Mouse (Mus musculus) ovary, postnatal 14 days (tissue): ENCODE data around the gene Slc30a1.
A peak's percentile ranks its signal among the peaks of the same experiment; 100 is the strongest.

ENCODE experiments used
- DNase-seq: peaks from one replicate; pipeline ENCODE4 v3.0.0; 2022; ENCODE audit warnings: low spot score

Gene Slc30a1

DNA sequence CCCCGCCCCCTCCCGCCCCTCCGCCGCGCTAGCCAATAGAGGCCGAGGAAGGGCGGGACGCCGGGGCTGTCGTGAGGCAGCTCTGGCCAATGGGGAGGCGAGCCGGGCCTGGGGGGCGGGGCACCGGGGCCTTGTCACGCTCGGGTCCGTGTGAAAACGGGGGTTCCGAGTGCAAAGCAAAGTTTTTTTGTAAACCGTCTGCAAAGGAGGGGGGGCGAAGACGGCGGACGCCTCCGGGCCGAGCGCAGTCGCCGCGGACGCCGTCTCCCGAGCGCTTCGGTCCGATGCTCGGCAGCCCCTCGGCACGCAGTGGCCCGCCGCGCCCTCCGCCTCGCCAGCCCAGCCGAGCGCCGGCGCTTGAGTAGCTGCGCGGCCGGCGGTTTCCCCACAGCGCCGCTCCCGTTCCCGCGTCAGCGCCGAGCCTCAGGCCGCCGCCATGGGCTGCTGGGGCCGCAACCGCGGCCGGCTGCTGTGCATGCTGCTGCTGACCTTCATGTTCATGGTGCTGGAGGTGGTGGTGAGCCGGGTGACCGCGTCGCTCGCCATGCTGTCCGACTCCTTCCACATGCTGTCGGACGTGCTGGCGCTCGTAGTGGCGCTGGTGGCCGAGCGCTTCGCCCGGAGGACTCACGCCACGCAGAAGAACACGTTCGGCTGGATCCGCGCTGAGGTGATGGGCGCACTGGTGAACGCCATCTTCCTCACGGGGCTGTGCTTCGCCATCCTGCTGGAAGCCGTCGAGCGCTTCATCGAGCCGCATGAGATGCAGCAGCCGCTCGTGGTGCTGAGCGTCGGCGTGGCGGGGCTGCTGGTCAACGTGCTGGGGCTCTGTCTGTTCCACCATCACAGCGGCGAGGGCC is at the start of gene Slc30a1:
Gene Slc30a1, plus strand, starts transcription at position 197 of the 860 bp plus-strand sequence.
- peak; percentile 99 for DNase-seq

GRCm38 (mm10) chr1:191856886-191857651 is 49.5 kb upstream of the Slc30a1 start:
- DNase-seq: no peak

DNA sequence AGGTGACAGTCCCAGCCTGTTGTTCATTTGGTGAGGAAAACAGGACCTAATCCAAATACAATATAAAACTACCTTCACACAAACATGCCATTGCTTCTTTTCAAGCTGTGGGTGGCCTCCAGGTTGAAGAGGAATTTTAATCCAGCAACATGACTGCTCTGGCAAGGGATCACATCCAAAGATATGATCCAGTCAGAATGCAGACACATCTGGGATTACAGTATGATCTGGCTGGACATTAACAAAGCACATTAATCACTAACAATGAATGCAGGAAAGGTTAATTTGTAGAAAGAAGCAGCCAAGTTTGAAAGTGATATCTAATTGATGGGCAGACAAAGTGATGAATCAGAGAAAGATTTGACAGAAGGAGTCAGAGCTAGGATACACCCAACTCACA is 48.4 kb upstream of the Slc30a1 start:
- no peak for DNase-seq

- DNase-seq: no peak
Measured at GRCm38 (mm10) chr1:191859847-191860246, 46.7 kb upstream of the Slc30a1 start.

DNA sequence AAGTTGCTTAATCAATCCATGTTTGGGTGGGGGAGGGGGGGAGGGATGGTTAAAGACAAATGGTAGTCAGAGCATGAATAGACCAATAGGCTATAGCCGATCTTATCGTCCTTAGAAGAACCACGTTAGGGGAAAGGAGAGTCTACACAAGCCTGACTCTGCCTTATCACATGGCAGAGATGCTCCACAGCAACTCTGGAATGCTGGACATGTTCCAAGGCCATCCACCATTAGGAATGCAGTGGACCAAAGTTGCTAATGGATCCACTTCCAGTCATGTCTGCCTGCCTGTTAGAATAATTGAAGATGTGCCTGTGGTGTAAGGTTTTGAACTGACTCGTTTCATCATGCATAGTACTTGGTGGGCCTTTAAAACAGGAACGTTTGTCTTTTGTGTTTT is 45.3 kb upstream of the Slc30a1 start:
- no peak for DNase-seq

GRCm38 (mm10) chr1:191863833-191864550 is 42.6 kb upstream of the Slc30a1 start:
- DNase-seq: no peak

DNA sequence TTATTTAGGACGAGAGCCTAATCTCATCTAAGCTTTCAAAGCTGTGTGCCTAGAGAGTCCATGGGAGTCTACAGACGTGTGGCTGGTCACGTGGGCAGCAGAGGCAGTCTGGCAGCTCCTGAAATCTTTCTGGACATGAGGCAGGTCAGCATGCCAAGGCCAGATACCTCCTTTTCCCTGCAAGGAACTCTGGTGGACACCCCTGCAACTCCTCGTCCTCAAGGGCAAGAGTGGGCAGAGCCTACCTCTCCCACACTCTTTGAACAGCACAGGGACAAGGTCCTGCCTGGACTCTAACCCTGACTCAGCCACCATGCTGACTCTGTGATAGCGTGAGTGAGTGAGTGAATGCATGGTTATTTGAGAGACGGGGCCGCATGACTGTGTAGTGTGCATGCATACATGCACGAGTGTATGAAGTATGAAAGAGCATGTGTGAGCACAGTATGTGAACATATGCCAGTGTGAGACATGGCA is 42.0 kb upstream of the Slc30a1 start:
- DNase-seq: no peak

DNA sequence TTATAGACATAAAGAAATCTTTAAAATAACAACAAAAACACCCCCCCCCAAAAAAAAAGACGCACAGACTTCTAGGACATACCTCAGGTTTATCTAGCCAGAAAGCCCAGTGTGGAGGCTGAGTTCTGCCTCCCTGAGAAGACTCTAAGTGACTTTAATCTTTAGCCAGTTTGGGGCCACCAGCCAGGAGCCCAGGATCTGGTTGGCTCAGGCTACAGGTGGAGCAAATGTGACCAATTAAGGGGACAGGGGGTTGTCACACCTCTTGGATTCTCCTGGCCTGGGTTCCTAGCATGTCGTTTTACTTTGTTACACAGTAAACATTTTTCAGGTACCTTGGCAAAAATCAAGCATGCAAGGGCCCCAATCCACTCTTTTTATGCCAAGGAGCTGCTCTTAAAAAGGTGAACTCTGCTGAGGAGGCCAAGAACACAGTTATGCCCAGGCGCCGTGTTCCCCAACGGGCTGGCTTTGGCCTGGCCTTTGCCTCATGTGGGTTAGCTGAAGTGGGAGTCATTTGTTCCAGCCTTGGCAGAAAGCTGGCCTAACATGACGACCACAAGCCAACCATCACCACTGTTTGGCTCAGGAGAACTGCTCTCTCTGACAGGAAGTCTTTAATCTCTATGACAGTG is 34.4 kb upstream of the Slc30a1 start:
- DNase-seq: no peak

DNA sequence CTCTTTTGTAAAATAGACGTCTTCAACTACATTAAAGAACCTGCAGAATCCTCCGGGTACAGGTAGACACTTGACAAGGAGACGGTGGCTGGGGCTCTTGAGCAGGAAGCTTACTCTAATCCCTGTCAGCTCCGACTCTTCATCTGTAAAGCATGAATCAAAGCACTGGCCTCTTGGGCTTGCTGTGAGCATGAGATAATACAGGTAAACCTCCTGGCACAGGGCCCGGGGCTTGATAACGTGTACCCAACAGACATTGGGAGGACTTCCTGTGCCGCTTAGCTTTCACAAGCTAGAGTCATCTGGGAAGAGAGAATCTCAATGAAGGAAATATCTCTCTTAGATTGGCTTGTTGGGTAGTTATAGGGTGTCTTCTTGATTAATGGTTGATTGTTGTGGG is 31.6 kb upstream of the Slc30a1 start:
- no peak for DNase-seq

- DNase-seq: no peak
Measured at GRCm38 (mm10) chr1:191875683-191876305, 30.8 kb upstream of the Slc30a1 start.

DNA sequence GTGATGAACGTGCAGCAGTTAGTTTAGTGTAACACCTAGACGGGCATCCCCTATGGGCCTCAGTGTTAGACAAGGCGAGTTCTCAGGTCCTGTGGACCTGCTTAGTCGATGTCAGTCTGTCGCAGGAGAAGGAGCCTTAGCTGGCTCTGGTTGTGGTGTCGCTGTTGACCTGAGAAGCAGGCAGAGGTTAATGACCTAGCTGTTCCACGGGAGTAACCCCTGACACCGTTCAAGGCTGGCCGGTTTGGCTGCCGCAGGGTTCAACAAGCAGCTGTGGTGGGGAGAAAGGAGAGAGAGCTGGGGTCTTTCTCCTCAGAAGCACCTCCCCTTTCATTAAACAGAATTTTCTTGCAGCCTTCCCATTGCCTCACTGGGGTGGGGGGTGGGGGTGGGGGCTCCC is 28.9 kb upstream of the Slc30a1 start:
- DNase-seq: no peak

DNA sequence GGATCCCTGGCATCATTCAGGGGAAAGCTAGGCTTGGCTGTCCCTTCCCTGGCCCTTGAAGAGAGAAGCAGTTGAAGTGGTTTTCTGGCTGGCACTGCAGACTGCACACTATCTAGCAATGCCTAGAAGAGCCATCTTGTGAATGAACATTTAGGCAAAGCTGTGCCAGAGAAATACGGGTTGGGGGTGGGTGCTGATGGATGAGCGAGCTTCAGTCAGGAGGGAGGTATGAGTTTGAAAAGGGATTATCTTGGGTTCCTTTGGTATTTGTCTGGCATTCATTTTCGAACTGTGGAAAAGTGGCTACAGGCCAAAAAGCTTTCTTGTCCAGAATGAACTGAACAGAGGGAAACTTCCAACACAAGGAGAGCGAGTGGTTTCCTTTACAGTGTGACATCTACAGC is 28.0 kb upstream of the Slc30a1 start:
- no peak for DNase-seq

GRCm38 (mm10) chr1:191880247-191880646 is 26.3 kb upstream of the Slc30a1 start:
- no peak for DNase-seq

DNA sequence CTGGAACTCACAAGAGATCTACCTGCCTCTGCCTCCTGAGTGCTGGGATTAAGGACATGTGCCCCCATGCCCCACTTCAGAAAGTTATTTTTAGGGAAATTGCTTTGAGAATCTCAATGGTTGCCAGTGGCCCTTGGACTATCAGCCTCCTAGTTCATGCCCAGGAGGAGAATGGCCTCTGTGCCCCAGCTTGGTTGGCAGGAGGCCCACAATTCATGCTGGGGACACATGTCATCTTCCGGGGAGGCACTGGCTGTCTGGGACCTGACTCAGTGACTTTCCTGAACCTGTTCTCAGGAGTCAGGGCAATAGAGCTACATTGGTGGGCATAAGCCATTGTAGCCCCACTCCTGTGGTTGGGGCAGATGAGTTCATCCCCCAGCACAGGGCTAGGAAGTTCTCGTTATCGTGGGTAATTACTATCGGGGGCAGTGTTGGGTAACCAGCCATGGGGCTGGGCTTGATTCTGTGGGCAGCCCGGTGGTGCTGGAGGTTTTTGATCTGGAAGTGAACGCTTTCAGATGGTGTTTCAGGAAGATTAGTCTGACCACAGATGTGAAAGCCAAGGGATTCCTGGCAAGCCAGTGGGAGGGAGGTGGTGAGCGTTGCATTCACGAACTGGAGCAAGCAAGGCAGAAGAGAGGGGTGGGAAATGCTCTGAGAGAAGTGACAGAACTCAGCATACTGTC is 25.5 kb upstream of the Slc30a1 start:
- DNase-seq: no peak

DNA sequence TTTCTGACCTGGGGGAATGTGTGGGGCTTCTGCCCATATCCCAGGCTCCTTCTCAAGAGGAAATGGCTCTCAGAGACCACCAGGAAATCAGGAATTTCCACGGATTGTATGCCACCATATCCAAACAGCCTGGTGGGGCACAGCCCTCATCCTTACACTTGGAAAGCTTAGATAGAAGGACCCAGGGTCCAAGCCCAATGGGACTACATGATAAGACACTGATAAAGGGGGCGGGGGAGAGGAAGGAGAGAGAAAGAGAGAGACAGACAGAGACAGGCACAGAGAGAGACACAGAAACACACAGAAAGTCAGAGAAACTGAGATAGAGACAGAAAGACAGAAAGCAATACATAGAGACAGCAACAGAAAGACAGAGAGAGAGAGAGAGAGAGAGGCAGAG is 24.9 kb upstream of the Slc30a1 start:
- DNase-seq: no peak

DNA sequence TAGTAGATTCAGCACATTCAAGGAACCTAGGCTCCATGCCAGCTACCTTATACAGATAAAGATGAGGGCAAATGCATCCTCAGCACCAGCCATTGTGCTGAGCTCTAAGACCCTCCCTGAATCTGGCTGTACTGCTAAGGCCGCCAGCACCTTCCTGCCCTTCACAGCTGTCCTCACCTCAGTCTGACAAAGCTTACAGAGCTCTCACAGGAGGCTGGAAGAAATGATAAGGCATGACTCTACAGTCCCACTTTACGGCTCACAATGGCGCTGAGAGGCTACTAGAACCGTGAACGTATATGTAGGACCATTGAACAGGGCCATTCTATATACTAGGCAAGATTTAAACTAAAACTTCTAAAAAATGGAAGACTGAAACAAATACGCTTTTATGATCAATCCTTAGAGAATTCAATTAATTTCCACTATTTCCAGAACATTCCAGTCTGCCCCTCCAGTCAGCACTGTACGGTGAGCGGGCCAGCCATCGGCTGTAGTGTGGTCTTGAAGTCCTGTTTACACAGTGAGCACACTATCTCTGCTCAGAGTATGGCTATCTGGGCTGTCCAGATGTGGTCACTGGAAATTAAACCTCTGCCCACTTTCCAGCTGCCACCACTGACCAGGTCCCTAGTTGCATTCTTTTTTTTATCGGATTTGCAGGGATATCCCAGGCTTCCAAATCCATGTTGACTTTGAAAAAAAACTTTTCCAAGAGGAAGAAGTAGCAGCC is 23.9 kb upstream of the Slc30a1 start:
- DNase-seq: no peak

GRCm38 (mm10) chr1:191883654-191884053 is 22.9 kb upstream of the Slc30a1 start:
- DNase-seq: no peak

GRCm38 (mm10) chr1:191891912-191892311 is 14.7 kb upstream of the Slc30a1 start:
- DNase-seq: no peak

- DNase-seq: no peak
Measured at GRCm38 (mm10) chr1:191894386-191894785, 12.2 kb upstream of the Slc30a1 start.

GRCm38 (mm10) chr1:191894857-191895256 is 11.7 kb upstream of the Slc30a1 start:
- no peak for DNase-seq
